Mouse (Mus musculus) urinary bladder, postnatal 10 days (tissue): ENCODE measurements around the gene 4930469K13Rik.

Source experiments
- DNase-seq: peaks from one replicate; pipeline ENCODE4 v3.0.0; 2022; ENCODE audit warnings: low spot score

Gene 4930469K13Rik

GRCm38 (mm10) chr11:34035909-34036658 is 62.3 kb downstream of the 4930469K13Rik start:
- no peak for DNase-seq

GRCm38 (mm10) chr11:34034794-34035193 is 63.6 kb downstream of the 4930469K13Rik start:
- DNase-seq, result no peak

- DNase-seq, result no peak
These were observed 64.3 kb downstream of the 4930469K13Rik start for GRCm38 (mm10) chr11:34034008-34034505.

GRCm38 (mm10) chr11:34031015-34031805 is 67.1 kb downstream of the 4930469K13Rik start:
- no peak for DNase-seq

- no peak for DNase-seq
These were observed 68.7 kb downstream of the 4930469K13Rik start for GRCm38 (mm10) chr11:34029658-34030057.

- no peak for DNase-seq
These were observed 73.3 kb downstream of the 4930469K13Rik start for GRCm38 (mm10) chr11:34025091-34025490.

- DNase-seq, result no peak
These were observed 86.2 kb downstream of the 4930469K13Rik start for GRCm38 (mm10) chr11:34012007-34012652.

- DNase-seq, result no peak
These were observed 87.5 kb downstream of the 4930469K13Rik start for GRCm38 (mm10) chr11:34010859-34011172.

- DNase-seq, result no peak
These were observed 88.1 kb downstream of the 4930469K13Rik start for GRCm38 (mm10) chr11:34010133-34010858.

- no peak for DNase-seq
These were observed 88.9 kb downstream of the 4930469K13Rik start for GRCm38 (mm10) chr11:34009316-34010087.

GRCm38 (mm10) chr11:34008702-34009101 is 89.7 kb downstream of the 4930469K13Rik start:
- DNase-seq, result no peak

GRCm38 (mm10) chr11:34008214-34008613 is 90.1 kb downstream of the 4930469K13Rik start:
- no peak for DNase-seq

GRCm38 (mm10) chr11:34007616-34008015 is 90.7 kb downstream of the 4930469K13Rik start:
- no peak for DNase-seq

- DNase-seq, result no peak
These were observed 95.8 kb downstream of the 4930469K13Rik start for GRCm38 (mm10) chr11:34002593-34002965.

- DNase-seq, result no peak
These were observed 96.3 kb downstream of the 4930469K13Rik start for GRCm38 (mm10) chr11:34001938-34002592.

- DNase-seq, result no peak
These were observed 97.9 kb downstream of the 4930469K13Rik start for GRCm38 (mm10) chr11:34000416-34000815.

- no peak for DNase-seq
These were observed 100.1 kb downstream of the 4930469K13Rik start for GRCm38 (mm10) chr11:33998244-33998643.

GRCm38 (mm10) chr11:33993496-33993895 is 104.9 kb downstream of the 4930469K13Rik start:
- DNase-seq, result no peak

- DNase-seq, result no peak
These were observed 105.4 kb downstream of the 4930469K13Rik start, which contains the start of gene Kcnip1 for GRCm38 (mm10) chr11:33992938-33993337. Kcnip1 (minus strand) TSS chr11:33993152.

- DNase-seq, result no peak
These were observed 108.4 kb downstream of the 4930469K13Rik start for GRCm38 (mm10) chr11:33990002-33990401.

- DNase-seq, result no peak
These were observed 111.8 kb downstream of the 4930469K13Rik start for GRCm38 (mm10) chr11:33986525-33986924.
